Mouse (Mus musculus) embryonic facial prominence, embryonic 15.5 days (tissue): ENCODE measurements at regions not wholly inside any gene's neighbourhood (a gene's known extent, or its start where the extent isn't known, plus 50 kb on each side); places are given as distances from the start of the nearest gene placed in this dataset.

Experiments
- ATAC-seq: fragments of 200-750 bp; cut with Nextera tagmentation; 2 replicates; pipeline ENCODE4 v1.8.0; 2017; ENCODE audit warnings: low read depth, moderate TSS enrichment; ENCODE audit not compliant: insufficient number of reproducible peaks, low FRiP score, low TSS enrichment
- H3K27ac ChIP-seq: fragments of 300-500 bp; sonication (generic); replicated peaks from 2 replicates; pipeline ENCODE4 v1.5.1; 2015; ENCODE audit warnings: mild to moderate bottlenecking, inconsistent platforms
- H3K27me3 ChIP-seq: fragments of 300-500 bp; sonication (generic); 2 replicates; pipeline ENCODE4 v1.6.1; 2015; ENCODE audit warnings: inconsistent platforms
- H3K36me3 ChIP-seq: fragments of 300-500 bp; sonication (generic); 2 replicates; pipeline ENCODE4 v1.6.1; 2015; ENCODE audit warnings: mild to moderate bottlenecking, inconsistent platforms
- H3K4me1 ChIP-seq: fragments of 300-500 bp; sonication (generic); 2 replicates; pipeline ENCODE4 v1.6.1; 2015; ENCODE audit warnings: inconsistent platforms
- H3K4me2 ChIP-seq: fragments of 300-500 bp; sonication (generic); replicated peaks from 2 replicates; pipeline ENCODE4 v1.6.1; 2015; ENCODE audit warnings: mild to moderate bottlenecking, inconsistent platforms
- H3K4me3 ChIP-seq: fragments of 300-500 bp; sonication (generic); replicated peaks from 2 replicates; pipeline ENCODE4 v1.5.1; 2015; ENCODE audit warnings: mild to moderate bottlenecking, inconsistent platforms
- H3K9ac ChIP-seq: fragments of 300-500 bp; sonication (generic); 2 replicates; pipeline ENCODE4 v1.6.1; 2015; ENCODE audit warnings: inconsistent platforms
- H3K9me3 ChIP-seq: fragments of 300-500 bp; sonication (generic); replicated peaks from 2 replicates; pipeline ENCODE4 v1.6.1; 2016; ENCODE audit warnings: inconsistent platforms
- WGBS: fragments of 180-500 bp; shearing (Covaris S2); methylation state at CpG from one replicate; pipeline ENCODE4 v1.1.7; 2015; 5-methylcytosine and 5-hydroxymethylcytosine counted together

DNA sequence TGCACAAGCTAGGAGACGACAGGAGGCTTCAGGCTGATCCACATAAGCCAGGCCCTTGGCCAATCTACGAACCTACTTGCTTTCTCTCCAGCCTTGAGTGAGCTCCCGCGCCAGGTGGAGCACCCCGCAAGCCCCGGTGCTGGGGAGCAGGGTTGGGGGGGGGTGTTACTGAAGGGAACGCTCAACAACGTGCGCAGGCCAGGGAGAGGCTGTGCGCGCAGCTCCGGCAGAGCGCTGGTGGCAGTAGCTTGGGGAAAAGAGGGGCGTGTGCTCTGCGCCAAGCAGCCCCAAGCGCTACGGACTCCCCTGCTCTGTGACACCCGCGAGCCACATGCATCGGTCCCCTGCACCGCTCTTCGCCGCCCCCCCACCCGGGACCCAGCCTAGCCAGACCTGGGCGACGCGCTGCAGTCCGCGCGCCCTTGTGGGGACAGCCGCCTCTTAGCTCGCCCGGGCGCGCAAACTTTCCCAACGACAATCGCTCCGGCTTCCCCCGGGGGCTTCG lies 73.1 kb upstream of the Tln2 start:
- Histone ChIP-seq H3K27ac (peak overlapping the region; percentile 89), H3K9ac (peak overlapping the region; percentile 84)
- peak; percentile 71 for ATAC-seq

DNA sequence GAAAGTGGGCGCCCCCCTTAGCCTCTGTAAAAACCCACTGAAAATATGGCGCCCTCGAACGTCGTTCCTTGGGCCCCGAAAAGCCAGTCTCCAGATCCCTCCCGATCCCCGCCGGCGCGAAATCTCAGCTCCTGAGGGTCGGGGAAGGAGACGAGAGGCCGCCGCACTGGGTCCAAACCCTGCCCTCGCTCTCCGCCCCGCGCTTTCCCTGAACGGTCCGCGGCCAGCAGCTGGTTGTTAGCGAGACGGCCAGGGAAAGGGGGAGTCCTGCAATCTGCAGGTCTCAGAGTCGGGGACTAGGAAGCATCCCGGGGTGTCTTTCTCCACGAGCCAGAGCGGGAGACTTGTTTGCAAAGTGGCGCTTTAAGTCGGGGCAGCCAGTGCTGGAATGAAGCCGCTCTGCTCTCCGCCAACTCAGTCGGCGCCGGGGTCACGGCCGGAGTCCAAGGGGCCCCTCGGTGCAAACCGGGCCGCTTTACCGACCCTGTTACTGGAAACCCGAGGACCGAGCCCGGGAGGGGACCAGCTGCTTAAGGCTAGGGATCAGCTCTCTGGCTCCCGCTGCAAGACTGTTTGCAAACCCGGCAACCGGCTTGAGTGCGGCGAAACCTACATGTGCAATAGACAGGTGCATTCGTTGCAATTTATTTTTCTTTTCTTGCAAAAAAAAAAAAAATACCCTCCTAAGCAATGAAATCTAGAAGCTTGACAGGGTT lies 73.7 kb upstream of the Tln2 start:
- Histone ChIP-seq H3K4me1 (peaks cover 16% of the 10 kb centered on the region), H3K4me3 (peak overlapping the region; percentile 96), H3K9me3 (no peaks in the 10 kb centered on the region), H3K9ac (peak overlapping the region; percentile 84), H3K27me3 (no peaks in the 10 kb centered on the region), H3K27ac (peak overlapping the region; percentile 89), H3K36me3 (no peaks in the 10 kb centered on the region), H3K4me2 (peak overlapping the region; percentile 97)
- ATAC-seq = peak; percentile 47; the same call in 1 of the 2 replicates
- WGBS = under 1% methylated on average over 50 of the region's 50 CpGs

More for the DNA sequence above, 73.1 kb upstream of the Tln2 start:
- Histone ChIP-seq H3K27me3 (no peaks in the 10 kb centered on the region), H3K9me3 (no peaks in the 10 kb centered on the region), H3K4me2 (peak overlapping the region; percentile 97), H3K36me3 (no peaks in the 10 kb centered on the region), H3K4me1 (peaks cover 16% of the 10 kb centered on the region), H3K4me3 (peak overlapping the region; percentile 96)
- 0% methylated on average over 39 of the region's 40 CpGs for WGBS

DNA sequence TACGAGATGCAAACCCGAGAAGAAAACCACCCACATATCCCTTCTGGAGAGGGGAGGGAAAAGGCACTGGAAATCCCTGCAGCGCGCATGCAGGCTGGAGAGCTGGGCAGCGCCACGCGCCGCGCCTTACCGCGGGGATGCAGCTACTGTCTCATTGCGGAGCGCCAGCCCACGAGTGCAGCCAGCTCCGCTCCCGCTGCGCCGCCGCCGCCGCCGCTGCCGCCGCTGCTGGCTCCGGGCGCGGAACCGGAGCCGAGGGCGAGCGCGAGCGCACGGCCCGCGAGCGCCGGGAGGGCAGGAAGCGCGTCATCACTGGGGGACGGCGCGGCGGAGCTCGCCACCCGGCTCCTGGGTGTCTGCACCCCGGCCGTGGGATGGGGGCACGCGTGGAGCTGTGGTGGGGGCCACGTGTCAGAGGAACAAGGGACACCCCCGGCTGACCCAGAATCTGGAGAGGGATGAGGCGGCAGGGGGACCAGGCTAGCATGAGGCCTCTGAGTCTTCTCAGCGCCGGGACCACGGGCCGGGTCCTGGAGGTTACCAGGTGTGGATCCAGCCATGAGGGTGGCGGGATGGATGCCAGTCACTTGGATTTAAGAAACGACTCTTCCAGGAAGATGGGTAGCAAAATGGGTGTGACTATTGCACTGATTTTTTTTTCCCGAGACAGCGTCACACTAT lies 74.4 kb upstream of the Tln2 start:
- ATAC-seq = peak; percentile 65; the same call in 1 of the 2 replicates

GRCm38 (mm10) chr9:67646820-67647219 lies 87.3 kb upstream of the Tln2 start:
- H3K9me3 ChIP-seq = no peaks in the 10 kb centered on the region
- no peak for ATAC-seq
- no peak overlapping the region for H3K4me3 ChIP-seq
- no peak overlapping the region for H3K4me2 ChIP-seq
- H3K36me3 ChIP-seq = no peaks in the 10 kb centered on the region
- WGBS = 93% methylated on average over 2 of the region's 2 CpGs
- no peak overlapping the region for H3K27ac ChIP-seq
- no peaks in the 10 kb centered on the region for H3K27me3 ChIP-seq
- no peaks in the 10 kb centered on the region for H3K4me1 ChIP-seq
- H3K9ac ChIP-seq = no peak overlapping the region

More for the DNA sequence above, 74.4 kb upstream of the Tln2 start:
- Histone ChIP-seq H3K9ac (peak overlapping the region; percentile 84), H3K36me3 (no peaks in the 10 kb centered on the region), H3K27me3 (no peaks in the 10 kb centered on the region), H3K4me3 (peak overlapping the region; percentile 96), H3K4me2 (peak overlapping the region; percentile 97), H3K9me3 (no peaks in the 10 kb centered on the region), H3K4me1 (peaks cover 16% of the 10 kb centered on the region), H3K27ac (peak overlapping the region; percentile 89)
- under 1% methylated on average over 61 of the region's 61 CpGs for WGBS

- Histone ChIP-seq H3K9ac (no peak overlapping the region), H3K4me3 (no peak overlapping the region), H3K27me3 (no peaks in the 10 kb centered on the region), H3K4me1 (no peaks in the 10 kb centered on the region), H3K9me3 (no peaks in the 10 kb centered on the region), H3K36me3 (no peaks in the 10 kb centered on the region), H3K27ac (no peak overlapping the region), H3K4me2 (no peak overlapping the region)
- no peak for ATAC-seq
Measured at GRCm38 (mm10) chr9:67664773-67665172, 94.5 kb upstream of the C2cd4b start.

DNA sequence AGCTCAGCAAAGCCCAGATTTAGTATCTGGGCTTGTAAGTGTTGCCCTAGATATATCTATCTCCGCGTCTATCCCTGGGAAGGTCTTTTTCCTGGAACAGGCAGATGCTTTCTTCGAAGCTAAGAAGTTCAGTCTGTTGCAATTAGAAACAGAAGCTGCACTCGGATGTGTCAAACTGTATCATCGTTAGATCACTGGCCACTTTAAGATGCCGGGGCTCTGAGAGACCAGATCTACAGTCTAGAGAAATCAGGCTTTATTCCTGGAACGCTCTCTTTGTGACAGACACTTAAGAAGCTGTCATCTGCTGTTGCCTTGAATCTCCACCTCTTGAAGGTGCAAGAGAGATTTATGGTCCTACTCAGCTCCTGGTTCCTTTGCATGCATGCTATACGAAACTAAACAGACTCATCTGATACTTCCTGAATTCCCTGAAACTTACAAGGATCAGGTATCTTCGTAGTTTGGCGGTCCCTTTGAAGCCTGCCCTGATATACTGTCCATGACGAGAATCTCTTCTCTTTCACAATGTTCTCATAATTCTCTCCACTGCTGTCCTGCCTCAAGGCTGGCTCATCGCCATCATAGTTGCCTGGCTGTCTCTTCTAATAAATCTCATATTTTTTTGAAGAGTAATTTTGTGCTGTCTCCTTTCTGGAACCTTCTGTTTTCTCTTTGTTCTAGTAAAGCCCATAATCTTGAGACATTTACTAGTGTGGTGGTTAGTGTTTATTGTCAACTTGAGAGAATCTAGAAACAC lies 88.8 kb upstream of the C2cd4b start:
- ATAC-seq = no peak
- 54% methylated on average over 12 of the region's 12 CpGs for WGBS
- no peaks in the 10 kb centered on the region for H3K27me3 ChIP-seq

GRCm38 (mm10) chr9:67676906-67677305 lies 82.3 kb upstream of the C2cd4b start:
- whole genome bisulfite sequencing = 61% methylated on average over 1 of the region's 1 CpGs
- H3K9ac ChIP-seq = no peak overlapping the region
- no peak overlapping the region for H3K27ac ChIP-seq
- H3K4me1 ChIP-seq = no peaks in the 10 kb centered on the region
- H3K27me3 ChIP-seq = no peaks in the 10 kb centered on the region
- ATAC-seq = peak; percentile 63; the same call in 1 of the 2 replicates
- H3K9me3 ChIP-seq = no peaks in the 10 kb centered on the region
- no peak overlapping the region for H3K4me2 ChIP-seq
- no peaks in the 10 kb centered on the region for H3K36me3 ChIP-seq
- no peak overlapping the region for H3K4me3 ChIP-seq

More for the DNA sequence above, 88.8 kb upstream of the C2cd4b start:
- Histone ChIP-seq H3K4me3 (no peak overlapping the region), H3K9me3 (no peaks in the 10 kb centered on the region), H3K9ac (no peak overlapping the region), H3K4me2 (no peak overlapping the region), H3K36me3 (no peaks in the 10 kb centered on the region), H3K27ac (no peak overlapping the region), H3K4me1 (no peaks in the 10 kb centered on the region)

DNA sequence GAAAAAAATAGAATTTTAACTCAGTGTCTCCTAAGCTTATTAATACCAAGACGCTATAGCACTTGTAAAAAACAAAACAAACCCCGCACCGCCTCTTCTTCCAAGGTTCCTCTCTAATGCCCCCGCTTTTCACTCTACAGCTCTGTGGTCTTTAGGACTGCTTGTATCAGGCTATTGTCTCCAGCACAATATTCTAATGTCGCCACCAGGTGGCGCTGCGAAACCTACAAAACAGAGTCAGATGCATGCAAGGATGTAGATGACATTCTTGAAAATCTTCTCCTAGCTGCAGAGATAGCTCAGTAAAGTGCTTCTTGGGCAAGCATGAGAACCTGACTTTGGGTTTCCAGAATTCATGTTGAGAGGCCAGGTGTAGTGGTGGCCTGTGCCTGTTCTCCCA lies 75.9 kb upstream of the C2cd4b start:
- Histone ChIP-seq H3K27me3 (no peaks in the 10 kb centered on the region), H3K36me3 (no peaks in the 10 kb centered on the region), H3K4me3 (no peak overlapping the region), H3K4me1 (no peaks in the 10 kb centered on the region), H3K9ac (no peak overlapping the region), H3K4me2 (no peak overlapping the region), H3K9me3 (no peaks in the 10 kb centered on the region), H3K27ac (no peak overlapping the region)
- 6% methylated on average over 7 of the region's 7 CpGs for WGBS
- ATAC-seq = no peak

GRCm38 (mm10) chr9:67692396-67692795 lies 66.8 kb upstream of the C2cd4b start:
- 84% methylated on average over 13 of the region's 13 CpGs for WGBS
- Histone ChIP-seq H3K27me3 (no peaks in the 10 kb centered on the region), H3K36me3 (no peaks in the 10 kb centered on the region), H3K9ac (no peak overlapping the region), H3K4me1 (0 out of 2 replicates have a peak, but pooled peaks cover 5% of the 10 kb centered on the region), H3K27ac (no peak overlapping the region), H3K4me2 (no peak overlapping the region), H3K4me3 (no peak overlapping the region), H3K9me3 (no peaks in the 10 kb centered on the region)
- no peak for ATAC-seq

- no peak; the same call in 1 of the 2 replicates for ATAC-seq
- Histone ChIP-seq H3K36me3 (no peaks in the 10 kb centered on the region), H3K4me2 (peak overlapping the region; percentile 19), H3K9me3 (no peaks in the 10 kb centered on the region), H3K9ac (no peak overlapping the region), H3K4me3 (no peak overlapping the region), H3K27ac (no peak overlapping the region), H3K4me1 (0 out of 2 replicates have a peak, but pooled peaks cover 5% of the 10 kb centered on the region), H3K27me3 (no peaks in the 10 kb centered on the region)
- 15% methylated on average over 7 of the region's 7 CpGs for WGBS
Measured at GRCm38 (mm10) chr9:67693716-67694115, 65.5 kb upstream of the C2cd4b start.

DNA sequence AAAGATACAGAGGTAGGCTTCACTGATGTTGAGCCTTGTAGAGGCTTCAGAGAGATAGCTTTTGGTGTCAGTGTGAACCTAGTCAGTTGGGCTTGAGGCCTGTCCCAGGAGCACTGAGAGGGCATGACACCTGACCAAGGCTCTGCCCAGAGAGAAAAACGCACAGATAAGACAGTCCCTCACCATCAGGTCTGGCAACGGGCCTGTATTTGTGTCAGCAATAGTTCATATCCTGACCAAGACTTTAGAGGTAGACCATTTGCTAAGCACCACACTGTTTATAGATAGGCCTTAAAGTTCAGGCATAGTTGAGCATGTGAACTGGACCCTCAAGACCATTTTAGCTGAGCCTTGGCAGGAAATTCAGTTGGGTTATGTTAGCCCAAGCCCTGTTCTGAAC lies 60.4 kb upstream of the C2cd4b start:
- 95% methylated on average over 2 of the region's 2 CpGs for WGBS
- no peaks in the 10 kb centered on the region for H3K9me3 ChIP-seq
- H3K4me2 ChIP-seq = no peak overlapping the region
- no peaks in the 10 kb centered on the region for H3K27me3 ChIP-seq
- H3K36me3 ChIP-seq = no peaks in the 10 kb centered on the region
- H3K4me3 ChIP-seq = no peak overlapping the region
- H3K27ac ChIP-seq = no peak overlapping the region
- H3K4me1 ChIP-seq = peaks cover 9% of the 10 kb centered on the region
- H3K9ac ChIP-seq = no peak overlapping the region
- ATAC-seq = no peak
